Mouse (Mus musculus): ENCODE data around the gene Trim34b. TPM values are rescaled to one million over a fixed set of nuclear protein-coding genes. Genes with fewer than 3 reads are reported as not detected.
A peak's percentile ranks its signal among the peaks of the same experiment; 100 is the strongest.
"Not testable (repeated sequence)": the region's sequence is repeated elsewhere in the genome, so short reads cannot be mapped to it uniquely, and the experiment has no call there.

The Trim34b gene
- under 1 TPM; 0.16 to 0.21 TPM for total RNA-seq (2021)

DNA sequence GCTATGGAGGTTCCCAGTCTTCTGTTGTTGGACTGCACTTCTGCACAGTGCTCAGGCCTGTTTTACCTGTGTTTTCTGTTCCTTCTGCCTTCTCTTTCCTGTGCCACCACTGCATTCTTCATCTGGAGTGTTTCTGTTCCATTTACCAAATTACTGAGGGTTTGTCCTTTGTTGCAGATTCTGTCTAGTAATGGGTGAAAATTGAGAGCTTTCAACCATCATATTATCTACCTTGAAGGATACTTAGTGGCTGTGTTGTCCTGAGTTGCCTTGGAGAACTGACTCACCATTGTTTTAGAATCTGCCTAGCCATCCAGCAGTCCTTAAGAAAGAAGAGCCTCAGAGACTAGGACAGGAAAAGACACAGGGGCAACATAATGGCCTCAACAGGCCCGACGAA lies at the start of gene Trim34b:
Trim34b (plus strand) TSS at position 301 of the 400 bp plus-strand sequence.
- not testable (repeated sequence) for DNase-seq

DNA sequence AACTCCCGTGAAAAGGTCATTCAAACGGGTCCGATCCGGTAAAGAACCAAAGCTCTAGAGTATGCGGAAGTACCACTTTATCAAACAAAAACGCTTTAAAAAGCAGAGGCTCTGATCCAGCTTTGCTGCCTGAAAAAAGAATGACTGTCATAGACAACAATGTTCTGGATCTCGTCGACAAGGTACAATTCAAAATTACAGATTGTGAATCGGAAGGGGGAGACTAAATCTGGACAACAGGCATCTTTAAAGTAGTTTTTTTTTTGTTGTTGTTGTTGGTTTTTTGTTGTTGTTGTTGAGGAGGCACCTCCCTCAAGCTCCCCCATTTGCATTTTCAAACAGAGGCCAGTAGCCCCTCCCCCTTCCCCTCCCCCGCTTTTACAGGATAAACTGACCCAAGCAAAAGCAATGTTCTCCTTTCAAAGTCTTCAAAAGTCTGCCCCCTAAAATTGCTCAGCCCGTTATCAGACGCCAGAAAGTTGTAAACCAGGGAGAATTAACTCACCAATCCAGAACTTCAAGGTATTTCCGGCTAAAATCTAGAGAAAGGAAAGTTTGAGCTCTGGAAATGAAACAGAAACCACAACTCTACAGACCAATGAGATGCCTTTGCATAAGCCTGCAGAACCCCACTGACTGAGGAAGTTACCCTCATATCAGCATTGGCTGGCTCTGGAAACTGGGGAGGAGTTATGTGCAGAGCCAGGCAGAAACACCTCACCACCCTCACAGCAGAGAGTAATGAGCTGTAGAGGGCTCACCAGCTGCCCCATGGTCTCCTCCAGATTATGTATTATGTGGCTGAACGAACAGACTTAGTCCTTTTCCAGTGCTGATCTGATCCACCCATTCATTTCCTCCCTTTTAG lies 41.5 kb upstream of the Trim34b start, which contains the start of gene Trim5:
Trim5 (minus strand) TSS at position 519 of the 868 bp plus-strand sequence.
- DNase-seq: peak; percentile 5

DNA sequence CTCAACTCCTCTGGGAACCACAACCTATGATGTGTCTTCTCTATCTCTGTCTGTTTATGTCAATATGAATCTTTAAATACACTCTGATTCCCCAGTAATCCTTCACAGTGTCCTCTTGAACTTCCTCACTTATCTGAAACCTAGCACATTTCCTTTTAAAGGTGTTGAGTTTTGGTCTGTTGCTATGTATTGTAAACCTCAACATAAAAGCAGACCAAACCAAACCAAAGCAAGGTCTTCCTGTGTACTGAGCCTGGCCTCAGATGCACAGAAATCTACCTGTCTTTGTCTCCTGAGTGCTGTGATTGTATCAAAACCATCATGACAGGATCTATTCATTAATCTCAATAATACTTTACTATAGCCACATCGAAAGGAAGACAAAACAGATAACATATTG lies 38.6 kb upstream of the Trim34b start:
- no peak for DNase-seq

DNA sequence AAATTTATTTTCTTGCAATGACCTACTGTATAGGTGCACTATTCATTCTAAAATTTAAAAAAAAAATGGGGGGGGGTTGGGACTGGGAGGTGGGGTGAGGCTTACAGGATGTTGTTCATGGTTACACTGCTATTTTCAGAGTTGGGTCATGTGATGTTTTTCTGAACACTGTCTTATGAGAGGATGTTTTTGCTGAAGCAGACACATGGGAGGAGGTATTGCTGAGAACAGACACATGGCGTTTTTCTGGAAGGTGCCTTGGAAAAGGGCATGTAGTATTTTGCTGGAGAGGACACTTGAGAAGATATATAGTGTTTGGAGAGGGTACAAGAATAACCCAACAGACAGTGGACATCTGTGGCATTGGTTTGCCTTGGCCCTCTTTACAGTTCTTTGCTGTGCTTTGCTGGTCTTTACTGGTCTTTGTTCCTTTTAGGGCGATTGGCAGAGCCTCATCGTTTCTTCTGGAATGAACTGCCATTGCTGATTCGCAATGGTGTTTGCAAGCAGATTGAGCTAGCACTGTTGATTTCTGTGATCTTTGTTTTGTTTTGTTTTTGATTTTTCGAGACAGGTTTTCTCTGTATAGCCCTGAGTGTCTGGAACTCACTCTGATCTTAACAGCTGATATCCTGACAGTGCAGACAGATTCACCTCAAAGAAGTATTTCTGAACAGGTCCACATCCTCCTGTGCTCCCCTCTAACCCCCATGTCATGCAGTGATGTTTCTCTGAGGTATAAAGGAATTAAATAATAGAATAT lies 37.5 kb upstream of the Trim34b start:
- no peak for DNase-seq

DNA sequence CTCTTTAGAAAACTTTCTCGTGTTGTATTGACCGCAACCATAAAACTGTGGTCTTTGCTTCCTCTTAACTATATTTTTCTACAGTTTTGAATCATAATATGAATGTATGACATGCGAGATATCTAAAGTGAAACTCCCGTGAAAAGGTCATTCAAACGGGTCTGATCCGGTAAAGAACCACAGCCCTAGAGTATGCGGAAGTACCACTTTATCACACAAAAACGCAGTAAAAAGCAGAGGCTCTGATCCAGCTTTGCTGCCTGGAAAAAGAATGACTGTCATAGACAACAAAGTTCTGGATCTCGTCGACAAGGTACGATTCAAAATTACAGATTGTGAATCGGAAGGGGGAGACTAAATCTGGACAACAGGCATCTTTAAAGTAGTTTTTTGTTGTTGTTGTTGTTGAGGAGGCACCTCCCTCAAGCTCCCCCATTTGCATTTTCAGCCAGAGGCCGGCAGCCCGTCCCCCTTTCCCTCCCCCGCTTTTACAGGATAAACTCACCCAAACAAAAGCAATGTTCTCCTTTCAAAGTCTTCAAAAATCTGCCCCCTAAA lies 14.4 kb upstream of the Trim34b start:
- no peak for DNase-seq

DNA sequence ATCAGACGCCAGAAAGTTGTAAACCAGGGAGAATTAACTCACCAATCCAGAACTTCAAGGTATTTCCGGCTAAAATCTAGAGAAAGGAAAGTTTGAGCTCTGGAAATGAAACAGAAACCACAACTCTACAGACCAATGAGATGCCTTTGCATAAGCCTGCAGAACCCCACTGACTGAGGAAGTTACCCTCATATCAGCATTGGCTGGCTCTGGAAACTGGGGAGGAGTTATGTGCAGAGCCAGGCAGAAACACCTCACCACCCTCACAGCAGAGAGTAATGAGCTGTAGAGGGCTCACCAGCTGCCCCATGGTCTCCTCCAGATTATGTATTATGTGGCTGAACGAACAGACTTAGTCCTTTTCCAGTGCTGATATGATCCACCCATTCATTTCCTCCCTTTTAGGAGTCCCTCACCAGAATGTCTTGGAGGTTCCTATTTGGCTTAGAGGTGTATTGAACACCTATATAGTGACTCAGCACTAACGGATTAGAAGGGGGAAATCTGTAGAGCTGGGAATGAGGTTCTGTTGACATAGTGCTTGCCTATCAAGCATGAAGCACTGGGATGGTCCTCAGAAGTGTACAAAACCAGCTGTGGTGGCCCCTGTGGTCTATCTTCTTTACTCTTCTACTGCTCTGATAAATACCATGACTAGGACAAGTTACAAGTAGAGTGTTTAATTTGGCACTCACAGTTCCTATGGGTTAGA lies 13.7 kb upstream of the Trim34b start, which contains the start of gene Trim12a:
Trim12a (minus strand) TSS at position 98 of the 712 bp plus-strand sequence.
- not testable (repeated sequence) for DNase-seq

DNA sequence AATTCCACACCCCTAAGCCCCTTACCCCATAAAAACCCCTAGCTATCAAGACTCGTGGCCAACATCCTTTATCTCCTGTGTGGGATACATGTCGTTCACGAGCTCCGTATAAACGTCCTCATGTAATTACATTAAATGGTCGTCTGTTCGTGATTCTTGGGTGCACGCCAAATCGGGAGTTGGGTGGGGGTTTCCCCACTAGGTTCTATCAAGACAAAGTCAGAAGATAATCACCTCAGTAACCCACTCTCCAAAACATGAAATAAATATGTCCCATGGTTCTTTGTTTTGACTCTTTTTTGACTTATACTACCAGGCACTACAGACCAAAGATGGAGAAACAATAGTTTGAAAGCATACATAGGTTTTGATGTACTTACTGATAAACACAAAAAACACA lies 7.2 kb upstream of the Trim34b start:
- no peak for DNase-seq

DNA sequence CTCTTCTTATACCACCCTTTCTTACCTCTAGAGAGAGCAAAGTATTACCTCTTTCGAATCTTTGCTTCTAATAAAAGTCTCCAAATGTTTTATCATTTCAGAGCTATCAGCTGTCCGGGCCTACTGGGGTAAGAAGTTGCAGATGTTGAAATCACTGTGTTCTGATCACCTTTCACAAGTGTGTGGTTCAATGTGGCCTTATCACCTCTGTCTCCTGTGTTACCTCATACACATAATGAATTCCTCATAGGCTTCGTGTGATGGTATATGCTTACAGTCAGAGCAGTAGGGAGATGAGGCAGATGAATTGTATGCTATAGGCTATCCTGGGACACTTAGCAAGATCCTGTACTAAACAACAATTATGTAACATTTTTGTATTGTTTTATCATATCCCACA lies 6.3 kb downstream of the Trim34b start:
- not testable (repeated sequence) for DNase-seq

DNA sequence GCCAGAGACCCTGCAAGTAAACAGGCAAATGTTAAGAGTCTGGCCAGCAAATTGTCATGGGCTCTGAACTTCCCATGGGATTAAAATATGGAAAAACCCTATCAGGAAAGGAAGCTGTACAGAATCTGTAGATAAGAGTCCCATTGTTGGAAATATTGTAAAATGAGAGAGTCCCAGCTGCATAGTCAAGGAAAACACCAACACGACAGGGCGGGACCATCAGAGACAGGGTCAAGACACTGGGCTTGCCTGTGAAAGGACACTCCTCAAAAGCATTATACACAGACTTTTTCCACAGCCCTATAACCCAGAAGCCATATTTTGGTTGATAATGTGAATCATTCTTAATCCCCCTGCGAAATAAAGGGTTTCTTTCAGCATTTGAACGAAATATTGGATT lies 11.5 kb downstream of the Trim34b start:
- not testable (repeated sequence) for DNase-seq

DNA sequence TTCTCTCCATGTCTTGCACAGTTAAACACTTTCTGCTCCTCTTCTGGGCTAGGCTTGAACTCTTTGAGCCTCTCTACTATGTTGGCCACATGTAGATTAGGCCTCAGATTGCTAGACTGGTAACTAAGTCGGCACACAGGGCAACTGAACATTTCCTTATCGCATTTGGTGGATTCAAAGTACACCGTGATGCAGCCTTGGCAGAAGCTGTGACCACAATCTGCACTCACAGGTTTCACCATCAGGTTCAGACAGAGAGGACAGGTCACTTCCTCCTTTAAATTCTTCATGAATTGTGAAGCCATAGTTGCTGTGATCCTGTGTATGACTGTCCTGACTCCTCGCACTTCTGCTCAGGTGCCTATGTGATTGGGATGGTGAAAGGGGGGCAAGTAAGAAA lies 18.8 kb downstream of the Trim34b start:
- DNase-seq: not testable (repeated sequence)

DNA sequence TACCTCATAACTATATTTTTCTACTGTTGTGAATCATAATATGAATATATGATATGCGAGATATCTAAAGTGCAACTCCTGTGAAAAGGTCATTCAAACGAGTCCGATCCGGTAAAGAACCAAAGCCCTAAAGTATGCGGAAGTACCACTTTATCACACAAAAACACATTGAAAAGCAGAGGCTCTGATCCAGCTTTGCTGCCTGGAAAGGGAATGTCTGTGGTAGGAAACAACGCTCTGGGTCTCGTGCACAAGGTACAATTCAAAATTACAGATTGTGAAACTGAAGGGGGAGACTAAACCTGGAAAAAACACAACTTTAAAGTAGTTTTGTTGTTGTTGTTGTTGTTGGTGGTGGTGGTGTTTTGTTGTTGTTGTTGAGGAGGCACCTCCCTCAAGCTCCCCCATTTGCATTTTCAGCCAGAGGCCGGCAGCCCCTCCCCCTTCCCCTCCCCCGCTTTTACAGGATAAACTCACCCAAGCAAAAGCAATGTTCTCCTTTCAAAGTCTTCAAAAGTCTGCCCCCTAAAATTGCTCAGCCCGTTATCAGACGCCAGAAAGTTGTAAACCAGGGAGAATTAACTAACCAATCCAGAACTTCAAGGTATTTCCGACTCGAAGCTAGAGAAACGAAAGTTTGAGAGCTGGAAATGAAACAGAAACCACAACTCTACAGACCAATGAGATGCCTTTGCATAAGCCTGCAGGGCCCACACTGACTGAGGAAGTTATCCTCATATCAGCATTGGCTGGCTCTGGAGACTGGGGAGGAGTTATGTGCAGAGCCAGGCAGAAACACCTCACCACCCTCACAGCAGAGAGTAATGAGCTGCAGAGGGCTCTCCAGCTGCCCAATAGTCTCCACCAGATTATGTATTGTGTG lies 23.7 kb downstream of the Trim34b start, which contains the start of gene Trim12c:
Trim12c (minus strand) TSS at position 646 of the 883 bp plus-strand sequence.
- peak; percentile 70 for DNase-seq

DNA sequence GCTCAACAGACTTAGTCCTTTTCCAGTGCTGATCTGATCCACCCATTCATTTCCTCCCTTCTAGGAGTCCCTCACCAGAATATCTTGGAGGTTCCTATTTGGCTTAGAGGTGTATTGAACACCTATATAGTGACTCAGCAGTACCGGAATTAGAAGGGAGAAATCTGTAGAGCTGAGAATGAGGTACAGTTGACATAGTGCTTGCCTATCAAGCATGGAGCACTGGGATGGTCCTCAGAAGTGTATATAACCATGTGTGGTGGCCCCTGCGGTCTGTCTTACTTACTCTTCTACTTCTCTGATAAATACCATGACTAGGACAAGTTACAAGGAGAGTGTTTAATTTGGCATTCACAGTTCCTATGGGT lies 24.3 kb downstream of the Trim34b start:
- DNase-seq: no peak

DNA sequence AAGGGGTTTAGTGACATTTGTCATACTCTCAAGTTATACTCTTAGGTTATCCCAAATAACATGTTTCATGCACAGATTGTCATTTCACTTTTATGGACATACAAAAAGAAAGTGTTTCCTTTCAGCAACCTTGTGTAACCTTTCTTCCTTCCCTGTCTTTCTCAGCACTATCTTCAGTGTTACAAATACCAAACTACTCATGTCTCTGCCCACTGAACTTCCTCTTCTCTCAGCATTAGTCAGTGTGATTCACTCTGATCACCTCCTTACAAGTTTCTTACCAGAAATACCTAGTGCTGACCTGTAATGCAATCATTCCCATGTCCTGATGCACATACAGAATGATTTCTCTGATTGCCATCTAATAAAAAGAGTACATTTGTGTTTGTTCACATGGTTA lies 37.1 kb downstream of the Trim34b start:
- DNase-seq: no peak

DNA sequence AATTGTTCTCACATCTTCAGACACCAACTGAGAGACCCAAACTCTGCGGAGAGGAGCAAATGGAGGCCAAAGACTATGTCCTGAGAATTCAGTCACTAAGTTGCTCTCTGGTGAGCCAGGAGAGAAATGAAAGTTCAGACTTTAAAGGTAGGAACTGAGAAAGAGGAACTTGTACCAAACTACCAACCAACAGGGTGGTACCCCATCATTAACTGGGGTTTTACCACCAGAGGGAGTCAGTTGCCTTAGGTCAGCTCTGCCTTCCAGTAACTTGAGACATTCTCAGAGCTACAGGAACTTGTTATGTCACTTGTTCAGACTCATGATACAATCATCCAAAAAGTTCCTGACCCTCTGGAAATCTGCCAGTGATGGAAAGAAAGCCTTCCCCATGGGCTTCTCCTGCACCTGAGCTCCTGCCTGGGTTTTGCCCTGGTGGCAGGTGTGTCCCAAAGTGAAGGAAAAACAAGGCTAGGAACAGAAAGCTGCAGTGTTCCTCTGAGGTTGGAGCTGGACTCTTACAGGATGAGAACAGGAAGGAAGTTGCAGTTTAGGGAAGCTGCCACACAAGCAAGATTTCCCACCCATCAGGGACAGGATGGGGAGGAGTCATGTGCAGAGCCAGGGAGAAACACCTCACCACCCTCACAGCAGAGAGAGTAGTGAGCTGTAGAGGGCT lies 40.6 kb downstream of the Trim34b start, which contains the start of gene Trim30b:
Trim30b (minus strand) TSS at position 149 of the 679 bp plus-strand sequence.
- DNase-seq: peak; percentile 13

Other genes starting within 250 kb of the Trim34b start
- gene Olfr645, start 244.0 kb upstream of the Trim34b start, total RNA-seq (2021): not detected
- not detected for gene Olfr646, start 224.6 kb upstream of the Trim34b start, total RNA-seq (2021)
- not detected for gene Ubqln5, start 199.6 kb upstream of the Trim34b start, total RNA-seq (2021)
- not detected for gene Olfr643, start 192.1 kb upstream of the Trim34b start, total RNA-seq (2021)
- not detected for gene Ubqln3, start 186.2 kb upstream of the Trim34b start, total RNA-seq (2021)
- gene Ubqlnl, start 178.9 kb upstream of the Trim34b start, total RNA-seq (2021): not detected
- not detected for gene Olfm5, start 164.6 kb upstream of the Trim34b start, total RNA-seq (2021)
- gene Olfr648, start 146.1 kb upstream of the Trim34b start, total RNA-seq (2021): under 1 TPM in 1 of 2 experiments, not detected in 1; 0.11 TPM
- not detected for gene Olfr649, start 133.5 kb upstream of the Trim34b start, total RNA-seq (2021)
- 1 to 10 TPM; 1.2 to 1.7 TPM for gene Trim6, start 110.7 kb upstream of the Trim34b start, total RNA-seq (2021)
- gene Trim34a, start 85.0 kb upstream of the Trim34b start, total RNA-seq (2021): 1 to 10 TPM; 3.2 TPM
- 1 to 10 TPM; 1.7 to 2.1 TPM for gene Trim5, start 41.4 kb upstream of the Trim34b start, total RNA-seq (2021)
- 1 to 10 TPM; 5.9 to 7.5 TPM for gene Trim12a, start 14.0 kb upstream of the Trim34b start, total RNA-seq (2021)
- gene Trim12c, start 23.9 kb downstream of the Trim34b start, total RNA-seq (2021): 1 to 10 TPM; 3.8 to 4.2 TPM
- under 1 TPM in 1 of 2 experiments, not detected in 1; 0.11 TPM for gene Trim30b, start 40.4 kb downstream of the Trim34b start, total RNA-seq (2021)
- not detected for gene Trim30c, start 71.4 kb downstream of the Trim34b start, total RNA-seq (2021)
- gene Trim30a, start 135.7 kb downstream of the Trim34b start, total RNA-seq (2021): 1 to 10 TPM; 1.4 to 1.8 TPM
- gene Trim30d, start 178.4 kb downstream of the Trim34b start, total RNA-seq (2021): under 1 TPM; 0.26 to 0.38 TPM
- not detected for gene Olfr651, start 220.7 kb downstream of the Trim34b start, total RNA-seq (2021)
- gene Olfr652, start 231.4 kb downstream of the Trim34b start, total RNA-seq (2021): not detected
- gene Olfr653, start 247.8 kb downstream of the Trim34b start, total RNA-seq (2021): not detected

All from heart, postnatal 4 days (tissue).